Mouse (Mus musculus): ENCODE data around the gene Bend7.
A peak's percentile ranks its signal among the peaks of the same experiment; 100 is the strongest.

Gene Bend7

DNA sequence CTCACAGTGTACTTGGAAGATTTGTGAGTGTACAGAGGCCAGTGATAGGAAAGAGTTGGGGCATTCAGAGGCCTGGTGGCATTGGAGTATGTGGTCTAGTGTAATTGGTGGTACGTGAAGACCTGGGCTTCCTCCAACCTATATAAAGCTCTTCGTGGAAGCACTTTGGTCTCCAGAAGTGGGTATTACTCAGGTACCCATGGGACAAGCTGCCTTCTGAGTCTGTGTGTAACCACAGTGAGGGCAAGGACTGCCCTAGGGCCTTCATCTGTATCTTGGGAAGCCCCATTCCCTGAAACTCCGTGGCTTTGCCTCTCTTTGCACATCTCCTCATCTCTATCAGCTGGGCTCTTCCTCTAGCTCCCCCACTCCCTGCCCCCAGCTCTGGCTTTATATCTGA lies 64.0 kb downstream of the Bend7 start:
- no peak for DNase-seq (ENCODE audit: extremely low read depth, insufficient read length, low spot score)

DNA sequence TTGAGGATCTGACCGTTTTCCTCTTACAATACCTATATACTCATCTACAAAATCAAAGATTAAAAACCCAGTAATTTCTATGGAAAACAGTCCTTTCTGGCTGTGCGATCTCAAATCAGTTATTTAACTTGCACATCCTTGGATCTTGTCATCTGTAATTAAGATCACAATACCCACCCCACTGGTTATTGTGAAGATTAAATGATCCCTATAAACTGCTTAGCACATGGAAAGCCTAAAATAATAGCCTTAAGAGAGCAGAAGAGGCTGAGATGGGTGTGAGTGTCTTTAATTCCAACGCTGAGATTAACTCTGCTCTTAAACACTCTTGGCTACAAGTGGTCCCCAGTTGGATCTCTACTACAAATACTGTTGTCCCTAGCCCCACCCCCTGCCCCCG lies 64.8 kb downstream of the Bend7 start:
- DNase-seq (ENCODE audit: extremely low read depth, insufficient read length, low spot score), result no peak

DNA sequence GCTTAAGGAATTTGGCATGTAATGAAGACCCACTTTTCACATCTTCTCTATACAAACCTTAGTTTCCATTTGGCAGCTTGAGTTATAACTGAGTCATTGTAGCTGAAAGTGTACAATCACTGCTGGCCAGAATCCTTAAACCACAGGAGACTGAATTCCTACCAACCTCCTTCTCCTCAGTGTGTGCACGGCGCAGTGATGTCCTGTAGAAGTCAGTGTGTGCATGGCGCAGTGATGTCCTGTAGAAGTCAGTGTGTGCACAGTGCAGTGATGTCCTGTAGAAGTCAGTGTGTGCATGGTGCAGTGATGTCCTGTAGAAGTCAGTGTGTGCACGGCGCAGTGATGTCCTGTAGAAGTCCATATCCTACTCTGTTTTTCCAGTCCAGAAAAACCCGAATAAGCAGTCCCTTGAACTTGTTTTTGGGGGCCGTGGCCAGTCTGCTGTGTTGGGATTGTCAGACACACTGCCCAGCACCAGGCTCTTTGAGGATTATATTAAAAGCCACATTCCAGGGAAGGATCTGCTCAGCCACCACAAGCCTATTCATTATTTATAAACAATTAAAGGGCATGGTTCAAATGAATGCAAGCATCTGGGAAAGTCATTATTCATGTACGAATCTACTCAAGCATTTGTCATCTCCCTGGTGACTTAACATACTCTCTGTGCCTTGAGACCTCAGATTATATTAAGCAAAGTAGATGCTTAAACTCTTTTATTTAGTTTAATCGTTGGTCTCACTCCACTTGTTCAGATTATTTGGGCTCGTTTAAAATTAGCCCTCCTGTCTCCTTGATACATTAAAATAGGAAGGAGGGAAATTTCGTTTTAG lies 65.4 kb downstream of the Bend7 start:
- DNase-seq (ENCODE audit: extremely low read depth, insufficient read length, low spot score), result peak; percentile 61

DNA sequence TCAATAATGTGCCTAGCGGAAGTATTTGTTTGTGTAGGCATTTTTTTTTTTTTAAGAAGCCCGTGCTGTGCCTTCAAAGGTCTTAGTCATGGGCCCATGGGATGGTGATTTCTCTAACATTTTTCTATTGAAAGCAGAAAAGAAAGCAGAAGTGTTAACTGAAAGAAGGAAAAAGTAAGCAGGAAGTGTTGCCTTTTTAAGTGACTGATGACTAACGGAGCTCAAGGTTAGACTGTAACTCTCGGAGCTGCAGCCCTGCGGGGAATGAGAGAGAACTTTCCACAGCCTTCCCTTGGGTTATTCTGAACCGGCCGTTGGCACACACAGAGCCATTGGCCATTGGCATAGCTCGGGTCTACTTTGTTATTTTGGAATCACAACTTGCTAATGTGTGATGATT lies 66.4 kb downstream of the Bend7 start:
- peak; percentile 10 for DNase-seq (ENCODE audit: extremely low read depth, insufficient read length, low spot score)

DNA sequence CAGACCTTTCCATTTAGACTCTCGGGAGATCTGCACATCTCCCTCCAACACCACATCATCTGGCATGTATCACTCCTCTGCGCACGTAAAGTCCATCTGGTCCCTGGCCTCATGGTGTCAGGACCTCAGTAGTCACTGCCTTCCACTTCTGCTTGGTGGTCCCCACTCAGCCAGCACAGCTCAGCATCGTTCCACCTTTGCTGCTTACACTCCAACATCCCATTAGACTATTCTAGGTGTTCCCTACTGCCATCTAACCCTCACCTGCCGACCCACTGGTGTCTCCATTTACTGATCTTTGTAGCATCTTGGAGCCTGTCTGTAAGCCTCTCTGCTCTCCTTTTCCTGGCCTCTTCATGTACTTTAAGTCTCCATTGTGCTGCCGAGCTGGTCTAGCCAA lies 67.4 kb downstream of the Bend7 start:
- no peak for DNase-seq (ENCODE audit: extremely low read depth, insufficient read length, low spot score)

DNA sequence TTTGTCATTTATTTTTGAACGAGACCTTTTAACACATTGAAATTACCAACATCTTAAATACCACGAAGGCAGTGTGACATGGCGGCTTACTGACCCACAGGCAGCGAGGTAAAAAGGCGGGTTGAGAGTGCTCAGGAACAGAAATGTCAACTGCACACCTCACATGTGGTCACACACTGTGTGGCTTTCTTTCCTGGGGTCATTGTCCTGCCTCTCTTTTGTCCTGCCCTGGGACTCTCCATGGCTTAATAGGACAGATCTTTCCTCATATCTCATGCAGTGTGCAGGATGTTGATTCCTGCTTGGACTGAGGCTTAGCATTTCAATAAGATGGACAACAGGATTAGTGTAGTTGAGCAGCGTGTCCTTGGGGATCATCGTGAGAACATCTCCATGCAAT lies 69.6 kb downstream of the Bend7 start:
- DNase-seq (ENCODE audit: extremely low read depth, insufficient read length, low spot score), result no peak

DNA sequence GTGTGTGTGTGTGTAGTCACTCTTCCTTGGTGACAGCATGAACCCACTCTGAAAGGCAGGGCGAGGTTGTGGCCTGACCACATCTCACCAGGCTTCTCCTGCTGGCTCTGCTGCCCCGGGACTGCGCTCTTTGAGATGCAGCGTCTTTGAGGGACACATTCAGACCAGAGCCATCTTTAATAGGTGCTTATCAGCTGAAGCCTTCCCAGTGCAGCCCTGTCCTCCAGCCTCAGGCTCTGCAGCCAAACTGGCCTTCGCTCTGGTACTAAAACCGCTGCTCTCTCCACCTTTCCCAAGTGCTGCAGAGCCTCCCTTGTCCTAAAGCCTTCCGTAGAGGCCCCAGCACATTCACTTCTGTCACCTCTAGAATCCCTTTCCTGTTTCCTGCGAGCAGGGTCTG lies 74.0 kb downstream of the Bend7 start:
- DNase-seq (ENCODE audit: extremely low read depth, insufficient read length, low spot score), result no peak

DNA sequence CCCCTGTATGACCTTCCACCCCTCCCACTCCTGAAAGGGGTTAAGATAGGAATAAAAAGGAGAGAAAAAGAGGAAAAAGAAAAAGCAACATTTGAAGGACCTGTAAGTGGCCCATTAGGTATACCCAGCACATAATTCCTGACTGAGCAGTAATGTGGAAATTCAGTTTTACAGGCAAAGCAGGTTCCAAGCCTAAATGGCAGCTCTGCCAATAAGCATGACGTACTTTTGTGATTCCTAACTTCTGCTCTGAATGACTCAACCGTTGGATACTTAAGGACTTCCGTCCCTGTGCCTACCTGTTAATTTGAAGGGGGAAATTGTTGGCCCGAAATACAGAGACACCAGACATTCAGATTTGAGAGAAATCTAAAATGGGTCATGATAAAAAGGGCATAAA lies 74.9 kb downstream of the Bend7 start:
- DNase-seq (ENCODE audit: extremely low read depth, insufficient read length, low spot score), result no peak

DNA sequence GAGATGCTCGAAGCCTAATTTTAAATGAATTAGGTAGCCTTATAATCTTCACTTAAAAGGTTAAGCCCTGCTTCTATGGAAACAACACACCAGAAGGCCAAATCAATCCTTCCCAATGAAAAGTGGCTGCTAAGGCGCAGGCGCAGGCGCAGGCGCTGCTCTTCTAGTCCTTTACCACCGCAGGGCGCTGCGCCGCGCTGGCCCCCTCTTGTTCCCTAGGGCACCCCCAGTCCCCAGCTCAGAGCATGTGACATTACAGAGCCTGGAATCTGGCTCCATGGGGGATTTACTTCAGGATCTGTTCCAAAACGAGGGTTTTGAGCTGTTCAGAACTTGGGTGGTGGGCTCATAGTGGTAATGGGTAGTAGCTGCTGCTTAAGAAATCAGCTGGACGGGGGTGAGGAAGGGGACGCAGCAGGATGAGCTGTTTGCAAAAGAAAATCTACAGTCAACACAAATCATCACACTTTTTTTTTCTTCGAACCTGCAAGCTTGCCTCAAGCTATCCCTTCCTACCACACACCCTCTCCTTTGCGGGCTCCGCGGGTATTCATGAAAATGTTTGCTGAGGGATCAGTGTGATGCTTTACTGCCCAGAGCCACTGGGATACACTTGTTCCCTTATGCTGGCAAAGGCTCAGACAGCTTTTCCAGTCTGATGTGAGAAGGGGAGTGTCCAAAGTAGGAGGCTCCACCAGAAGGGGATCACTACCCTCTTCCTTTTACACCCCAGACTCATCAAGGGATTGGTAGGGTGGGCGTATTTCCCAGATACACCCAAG lies 85.0 kb downstream of the Bend7 start:
- no peak for DNase-seq (ENCODE audit: extremely low read depth, insufficient read length, low spot score)

DNA sequence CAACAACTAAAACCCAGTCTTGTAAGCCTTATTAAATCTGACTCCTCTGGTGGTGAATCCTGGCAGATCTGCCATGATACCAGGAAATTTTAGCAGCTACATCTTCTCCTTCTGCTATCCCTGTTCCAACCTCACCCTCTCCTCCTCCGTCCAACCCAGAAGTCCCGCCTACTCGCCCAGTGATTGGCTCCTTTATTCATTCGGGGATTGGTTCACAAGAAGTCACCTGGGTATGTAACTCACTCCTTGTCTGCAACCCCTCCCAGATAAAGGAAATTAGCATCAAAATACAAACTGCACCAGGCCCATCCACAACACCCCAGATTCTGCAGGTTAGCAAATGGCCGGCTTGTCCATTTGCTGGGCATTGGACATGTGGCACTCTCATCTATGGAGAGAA lies 98.7 kb downstream of the Bend7 start:
- DNase-seq (ENCODE audit: extremely low read depth, insufficient read length, low spot score), result no peak

DNA sequence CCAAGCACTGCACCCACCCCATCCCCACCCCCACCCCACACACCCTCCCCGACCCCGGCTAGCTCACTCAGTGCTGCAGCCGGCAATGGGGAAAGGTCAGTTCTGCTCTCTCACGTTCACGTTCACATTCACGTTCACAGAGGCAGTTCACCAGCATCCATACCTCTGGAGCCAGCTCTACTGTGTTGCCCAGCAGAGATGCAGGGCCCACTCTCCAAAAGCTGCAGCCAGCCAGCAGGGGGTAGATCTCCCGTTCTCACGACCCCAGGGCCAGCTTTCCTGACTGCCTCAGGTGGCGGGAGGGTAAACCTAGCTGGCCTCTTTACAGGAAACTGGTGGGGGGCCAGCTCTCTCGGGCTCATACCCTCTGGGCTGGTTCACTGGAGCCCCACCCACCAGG lies 100.0 kb downstream of the Bend7 start:
- DNase-seq (ENCODE audit: extremely low read depth, insufficient read length, low spot score), result no peak

DNA sequence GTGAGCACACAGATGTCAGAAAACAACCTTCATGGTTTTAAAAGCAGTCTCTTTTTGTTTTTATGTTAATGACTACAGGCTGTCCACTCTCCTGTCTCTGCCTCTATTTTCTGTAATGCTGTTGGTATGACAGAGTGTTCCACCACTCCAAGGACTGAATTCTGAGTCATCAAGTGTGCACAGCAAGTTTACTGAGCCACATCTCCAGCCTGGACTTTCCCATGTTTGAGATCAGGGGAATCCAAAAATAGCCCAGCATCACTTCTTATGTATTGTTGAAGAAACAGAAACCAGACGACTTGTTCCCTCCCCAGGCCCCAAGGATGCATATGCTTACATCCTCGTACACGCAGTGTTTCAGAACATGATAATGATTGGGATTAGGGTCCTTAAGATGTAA lies 102.6 kb downstream of the Bend7 start:
- no peak for DNase-seq (ENCODE audit: extremely low read depth, insufficient read length, low spot score)

DNA sequence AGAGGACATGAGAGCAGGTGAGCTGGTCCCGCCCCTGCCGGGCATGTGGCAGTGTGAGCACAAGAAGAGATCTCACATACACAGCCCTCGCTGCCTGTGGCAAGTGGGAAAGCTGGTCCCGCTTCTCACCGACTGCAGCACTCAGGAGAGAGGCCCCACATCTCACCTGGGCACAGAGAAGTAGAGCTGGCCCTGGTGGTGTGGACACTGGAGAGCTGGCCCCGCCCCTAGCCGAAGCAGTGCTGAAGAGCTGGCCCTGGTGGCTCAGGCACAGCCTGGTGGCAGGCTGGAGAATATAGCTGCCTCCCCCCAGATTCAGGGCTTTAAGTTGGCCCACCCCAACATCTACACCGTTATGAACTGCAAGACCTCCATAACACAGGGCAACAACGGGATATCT lies 106.4 kb downstream of the Bend7 start:
- no peak for DNase-seq (ENCODE audit: extremely low read depth, insufficient read length, low spot score)

DNA sequence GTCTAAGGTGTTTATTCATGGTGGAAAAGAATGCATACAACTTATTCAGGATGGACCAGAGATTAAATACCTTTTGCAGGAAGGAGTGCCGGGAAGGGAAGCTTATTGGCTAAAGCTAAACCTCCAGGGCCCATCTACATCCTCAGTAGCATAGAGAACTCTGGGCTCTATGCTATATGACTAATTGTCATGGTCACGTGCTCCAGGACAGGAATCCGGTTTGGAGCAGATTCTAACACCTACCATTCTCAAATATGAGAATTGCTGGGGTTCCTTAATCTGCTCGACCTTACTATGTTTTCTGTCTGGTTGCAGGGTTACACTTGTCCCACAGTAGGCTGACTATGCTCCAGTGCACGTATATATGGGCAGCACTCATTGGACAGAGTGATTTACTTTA lies 110.4 kb downstream of the Bend7 start:
- no peak for DNase-seq (ENCODE audit: extremely low read depth, insufficient read length, low spot score)

DNA sequence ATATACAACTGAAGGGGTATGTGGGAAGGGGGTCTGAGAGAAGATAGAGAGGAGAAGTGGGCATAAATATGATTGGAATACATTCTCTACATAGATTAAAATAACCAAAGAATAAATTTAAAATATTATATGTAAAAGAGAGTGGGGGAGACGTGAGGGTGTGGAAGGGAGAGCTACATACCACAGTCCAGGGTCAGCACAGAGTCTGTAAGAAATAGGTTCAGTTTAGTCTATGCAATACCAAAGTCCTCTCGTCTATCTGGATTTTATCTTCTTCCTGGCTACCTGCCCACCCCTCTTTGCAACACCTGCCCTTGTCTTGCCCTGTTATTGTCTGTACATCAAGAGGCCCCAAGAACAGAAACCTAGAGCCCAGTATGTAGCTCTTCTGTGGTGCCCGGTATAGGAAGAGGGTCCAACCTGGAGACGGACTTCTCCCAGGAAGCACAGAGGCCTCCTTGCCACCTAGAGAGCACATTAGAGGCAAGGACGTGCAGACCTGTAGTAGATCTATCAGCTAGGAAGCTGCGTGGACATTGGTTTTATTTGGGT lies 110.9 kb downstream of the Bend7 start:
- no peak for DNase-seq (ENCODE audit: extremely low read depth, insufficient read length, low spot score)

DNA sequence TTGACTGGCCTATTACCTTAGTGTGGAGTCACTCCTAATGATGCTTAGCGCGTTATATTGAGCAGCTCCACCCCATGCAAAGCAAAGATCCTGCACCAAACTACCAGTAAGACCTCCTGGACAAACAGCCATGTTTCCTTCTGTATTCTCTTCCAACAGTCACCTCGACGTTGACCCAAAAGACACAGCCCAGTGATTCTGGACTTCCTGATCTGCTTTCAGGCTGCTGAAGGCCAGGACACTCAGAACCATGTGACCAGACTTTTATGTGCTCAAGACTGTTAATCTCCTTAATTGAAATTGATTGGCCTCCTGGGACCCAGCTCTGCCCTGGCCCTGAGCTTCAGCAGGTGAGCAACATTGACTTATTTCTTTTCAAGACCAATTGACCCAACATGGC lies 111.4 kb downstream of the Bend7 start:
- DNase-seq (ENCODE audit: extremely low read depth, insufficient read length, low spot score), result no peak

DNA sequence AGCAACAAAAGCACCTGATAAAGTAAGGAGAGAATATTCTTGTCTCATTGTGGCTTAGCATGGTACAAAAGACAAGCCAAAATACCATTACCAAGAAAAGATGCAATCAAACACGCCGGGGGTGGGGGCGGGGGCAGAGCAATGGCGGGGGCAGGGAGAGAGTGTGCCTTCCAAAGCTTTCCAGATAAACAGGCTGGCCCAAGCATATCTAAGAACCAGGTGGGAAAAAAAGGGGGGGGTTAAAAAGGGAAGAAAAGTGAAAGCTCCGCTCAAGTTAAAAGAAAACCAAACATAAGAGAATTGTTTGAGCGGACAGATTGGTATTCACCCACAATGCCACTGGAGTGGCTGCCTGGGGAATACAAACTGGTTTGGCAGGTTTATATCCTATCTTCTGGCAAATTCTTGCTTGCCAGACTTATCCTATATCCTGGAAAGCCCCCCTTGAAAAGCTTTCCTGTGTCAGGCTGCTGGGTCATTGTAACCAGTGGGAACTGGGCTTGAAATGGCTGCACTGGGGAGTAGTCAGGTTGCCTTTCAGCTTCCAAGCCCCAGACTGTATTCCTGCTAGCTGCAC lies 111.9 kb downstream of the Bend7 start:
- no peak for DNase-seq (ENCODE audit: extremely low read depth, insufficient read length, low spot score)

DNA sequence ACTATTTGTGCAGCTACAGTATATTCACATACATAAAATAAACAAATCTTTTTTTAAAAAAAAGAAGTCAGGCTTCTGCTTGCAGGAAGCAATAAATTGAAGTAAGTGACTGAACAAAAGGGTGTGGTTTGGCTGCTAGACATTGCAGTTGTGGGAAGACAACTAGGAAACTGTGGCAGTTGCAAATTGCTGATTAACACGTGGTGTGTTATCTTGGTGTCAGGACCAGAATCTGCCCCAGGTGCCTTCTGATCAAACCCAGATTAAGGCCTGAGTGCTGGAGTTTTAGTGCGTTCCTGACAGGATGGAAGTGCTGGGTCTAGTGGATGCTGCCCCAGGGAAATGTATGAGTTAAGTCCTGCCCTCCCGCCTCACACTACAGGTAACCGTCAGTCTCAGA lies 113.9 kb downstream of the Bend7 start:
- DNase-seq (ENCODE audit: extremely low read depth, insufficient read length, low spot score), result no peak

DNA sequence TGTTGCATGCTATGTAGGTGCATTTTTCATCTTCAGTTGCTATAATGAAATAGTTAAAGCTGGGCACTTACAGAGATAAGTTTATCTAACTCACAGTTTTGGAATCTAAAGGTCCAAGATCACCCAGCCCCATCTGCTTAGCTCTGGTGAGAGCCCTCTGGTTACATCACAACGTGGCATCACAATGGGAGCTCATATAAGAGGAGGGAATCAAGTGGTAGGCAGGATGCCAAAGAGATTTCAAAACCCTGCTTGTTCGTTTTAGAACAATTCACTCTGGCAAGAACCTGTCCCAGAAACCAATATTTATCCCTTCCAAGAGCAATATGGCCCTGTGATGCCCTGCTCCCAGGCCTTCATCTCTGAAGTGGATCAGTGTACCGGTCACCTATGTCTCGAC lies 114.5 kb downstream of the Bend7 start:
- no peak for DNase-seq (ENCODE audit: extremely low read depth, insufficient read length, low spot score)

DNA sequence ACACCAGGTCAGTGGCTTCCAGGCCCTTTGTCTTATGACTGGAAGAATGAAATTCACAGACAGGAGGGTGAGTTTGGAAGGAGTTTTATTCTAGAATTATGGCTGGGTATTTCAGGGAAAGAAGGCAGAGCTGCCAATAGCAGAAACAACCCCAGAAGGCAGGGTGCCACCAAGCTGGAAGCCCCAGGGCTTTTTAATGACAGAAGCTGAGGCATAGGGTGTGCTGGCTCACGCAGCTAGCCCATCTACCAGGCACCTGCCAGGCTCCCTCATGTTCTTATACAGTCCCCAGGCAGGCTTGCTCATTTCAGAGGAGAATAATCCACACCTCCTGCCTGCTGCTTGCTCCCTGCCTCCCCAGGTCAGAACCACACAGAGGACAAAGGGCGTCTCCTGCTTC lies 131.8 kb downstream of the Bend7 start:
- no peak for DNase-seq (ENCODE audit: extremely low read depth, insufficient read length, low spot score)

Data from 3134 (cell line).